Mouse (Mus musculus) right cerebral cortex, postnatal 25 days (tissue): ENCODE results near the gene Nptn.
"Not testable (repeated sequence)": the region's sequence is repeated elsewhere in the genome, so short reads cannot be mapped to it uniquely, and the experiment has no call there.

Experiments
- DNase-seq: peaks from one replicate; pipeline ENCODE4 v3.0.0; 2022

Nptn gene

GRCm38 (mm10) chr9:58565945-58566344, 16.1 kb upstream of the Nptn start:
- not testable (repeated sequence) for DNase-seq

GRCm38 (mm10) chr9:58567682-58568081, 14.4 kb upstream of the Nptn start:
- DNase-seq: no peak

DNA sequence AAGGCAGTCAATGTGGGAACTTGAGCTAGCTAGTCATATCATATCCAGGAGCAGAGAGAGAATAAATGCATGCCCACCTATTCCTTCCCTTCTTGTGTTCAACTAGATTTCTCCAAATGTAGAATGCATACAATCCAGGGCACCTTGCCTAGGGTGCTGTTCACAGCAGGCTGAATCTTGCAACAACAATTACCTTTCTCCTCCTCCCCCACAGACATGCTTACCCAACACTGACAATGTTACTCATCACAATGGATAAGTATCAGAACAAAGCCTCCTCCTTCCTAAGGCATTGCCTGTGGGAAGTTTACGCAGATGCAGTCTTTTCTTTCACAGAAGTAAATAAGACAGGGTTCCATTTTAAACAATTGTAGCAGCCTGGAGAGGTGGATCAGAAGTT, 11.0 kb upstream of the Nptn start:
- DNase-seq: no peak

DNA sequence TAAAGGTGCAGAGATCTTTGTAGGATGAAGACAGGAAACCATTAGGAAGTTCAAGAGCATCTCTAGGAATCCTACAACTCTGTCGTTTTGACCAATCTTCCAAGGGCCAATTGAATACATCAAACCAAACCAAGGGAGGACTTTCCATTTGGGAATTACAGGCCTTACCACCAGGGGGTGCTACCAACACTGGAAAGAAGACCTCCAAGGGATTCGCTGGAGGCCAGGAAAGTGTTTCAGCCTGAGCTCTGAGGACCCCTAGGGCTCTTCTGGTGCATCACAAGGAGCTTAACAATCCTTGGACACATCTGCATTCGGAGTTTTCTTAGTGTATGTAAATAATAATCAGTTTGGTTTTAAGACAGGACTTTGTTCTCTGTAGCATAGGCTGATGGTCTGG, 3.4 kb upstream of the Nptn start:
- DNase-seq: peak; percentile 78

DNA sequence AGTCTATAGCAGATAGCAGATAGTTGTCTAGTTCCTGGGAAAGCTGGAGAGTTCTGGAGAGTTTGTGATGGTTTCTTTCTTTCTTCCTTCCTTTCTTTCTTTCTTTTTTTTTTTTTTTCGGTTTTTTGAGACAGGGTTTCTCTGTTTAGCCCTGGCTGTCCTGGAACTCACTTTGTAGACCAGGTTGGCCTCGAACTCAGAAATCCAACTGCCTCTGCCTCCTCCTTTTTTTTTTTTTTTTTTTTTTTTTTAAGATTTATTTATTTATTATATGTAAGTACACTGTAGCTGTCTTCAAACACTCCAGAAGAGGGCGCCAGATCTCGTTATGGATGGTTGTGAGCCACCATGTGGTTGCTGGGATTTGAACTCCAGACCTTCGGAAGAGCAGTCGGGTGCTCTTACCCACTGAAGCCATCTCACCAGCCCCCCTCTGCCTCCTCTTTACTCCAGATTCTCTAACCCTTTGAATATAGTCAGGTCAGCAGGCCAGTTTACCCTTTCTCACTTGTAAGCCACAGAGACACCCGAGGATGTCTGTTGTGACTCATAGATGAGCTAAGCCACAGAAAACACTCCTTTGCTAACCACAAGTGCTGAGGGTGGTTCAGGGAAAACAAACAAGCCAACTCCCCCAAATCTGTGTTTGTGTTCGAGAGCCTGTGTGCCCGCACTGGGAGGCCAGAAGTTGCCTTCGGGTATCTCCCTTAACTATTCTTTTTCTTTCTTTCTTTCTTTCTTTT, 1.4 kb upstream of the Nptn start:
- DNase-seq: not testable (repeated sequence)

GRCm38 (mm10) chr9:58581283-58581930, 633 bp upstream of the Nptn start:
- no peak for DNase-seq

DNA sequence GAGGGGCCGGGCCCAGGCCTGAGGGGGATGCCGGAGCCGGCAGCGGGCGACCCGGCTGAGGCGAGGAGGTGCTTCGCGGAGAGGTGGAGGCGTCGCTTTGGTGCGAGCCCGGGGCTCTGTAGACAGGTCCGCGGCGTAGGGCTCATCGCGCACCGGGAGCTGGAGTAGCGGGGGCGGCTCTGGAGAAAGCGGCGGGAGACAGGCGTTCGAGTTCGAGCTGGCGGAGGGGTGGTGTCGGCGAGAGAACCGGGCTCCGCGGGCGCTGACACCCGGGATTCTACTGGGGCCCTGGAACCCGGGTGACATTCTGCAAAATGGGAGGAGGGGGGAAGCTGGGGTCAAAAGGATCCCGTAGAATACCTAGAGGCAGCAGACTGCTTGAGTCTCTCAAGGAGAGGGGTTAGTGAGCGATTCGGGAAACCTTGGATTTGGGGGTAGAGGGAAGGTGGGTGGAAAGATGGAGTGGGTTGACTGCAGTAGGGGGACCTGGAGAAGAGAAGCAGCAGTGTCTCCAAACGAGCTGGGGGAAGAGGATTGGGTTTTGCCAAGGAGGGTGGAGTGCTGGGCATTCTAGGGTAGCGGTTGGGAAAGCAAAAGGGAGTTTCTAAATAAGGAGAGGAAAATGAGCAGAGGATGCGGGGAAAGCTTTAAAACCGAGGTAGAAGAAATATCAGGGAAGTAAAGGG, 684 bp downstream of the Nptn start:
- peak; percentile 71 for DNase-seq

DNA sequence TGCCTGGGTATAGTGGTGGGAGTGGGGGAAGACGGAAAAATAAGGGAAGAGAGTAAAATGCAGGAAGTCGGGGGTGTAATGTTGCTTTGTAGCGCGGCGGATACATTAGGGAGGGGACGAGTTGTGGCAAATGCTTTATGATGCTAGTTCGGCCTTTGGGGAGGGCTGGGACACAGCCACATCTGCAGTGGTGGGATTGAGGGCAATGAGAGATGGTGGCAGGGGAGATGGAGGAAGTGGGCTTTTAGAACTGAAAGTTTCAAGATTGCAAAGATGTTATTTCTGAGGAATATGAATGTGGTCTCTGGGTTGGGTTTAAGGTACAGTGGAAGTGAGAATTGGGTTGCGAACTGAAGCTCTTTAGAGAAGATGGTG, 1.2 kb downstream of the Nptn start:
- no peak for DNase-seq

DNA sequence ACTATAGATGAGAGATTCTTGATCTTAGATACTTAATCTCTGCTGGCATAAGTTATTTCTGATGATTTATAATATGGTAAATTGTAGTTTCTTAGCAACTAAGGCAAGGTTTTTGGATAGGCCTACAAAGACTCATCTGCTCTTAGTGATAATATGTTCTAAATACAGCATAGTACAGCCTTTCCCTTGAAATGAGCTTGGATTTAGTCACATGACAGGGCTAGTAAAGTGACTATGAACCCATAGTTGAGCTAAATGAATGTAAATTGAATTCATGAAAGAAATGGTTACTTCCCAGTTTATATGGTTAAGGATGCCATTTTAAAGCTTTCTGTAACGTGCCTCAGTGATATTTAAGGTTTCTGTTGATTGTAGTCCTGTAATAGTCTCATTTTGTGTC, 2.3 kb downstream of the Nptn start:
- no peak for DNase-seq

GRCm38 (mm10) chr9:58588657-58589056, 6.6 kb downstream of the Nptn start:
- no peak for DNase-seq

DNA sequence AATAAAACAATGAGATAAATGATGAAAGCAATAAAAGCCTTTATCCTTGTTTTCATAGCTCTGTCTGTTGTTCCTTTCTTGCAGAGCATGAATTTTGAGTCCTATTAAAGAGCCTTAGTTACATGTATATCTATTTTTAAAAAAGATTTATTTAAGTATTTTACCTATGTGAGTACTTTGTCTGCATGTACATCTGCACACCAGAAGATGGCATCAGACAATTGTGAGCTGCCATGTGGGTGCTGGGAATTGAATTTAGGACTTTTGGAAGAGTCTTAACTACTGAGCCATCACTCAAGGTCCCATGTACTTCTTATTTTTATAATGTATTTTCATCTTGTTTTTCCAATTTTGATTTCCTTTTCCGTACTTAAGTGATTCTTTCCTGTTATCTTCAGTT, 13.3 kb downstream of the Nptn start:
- no peak for DNase-seq

DNA sequence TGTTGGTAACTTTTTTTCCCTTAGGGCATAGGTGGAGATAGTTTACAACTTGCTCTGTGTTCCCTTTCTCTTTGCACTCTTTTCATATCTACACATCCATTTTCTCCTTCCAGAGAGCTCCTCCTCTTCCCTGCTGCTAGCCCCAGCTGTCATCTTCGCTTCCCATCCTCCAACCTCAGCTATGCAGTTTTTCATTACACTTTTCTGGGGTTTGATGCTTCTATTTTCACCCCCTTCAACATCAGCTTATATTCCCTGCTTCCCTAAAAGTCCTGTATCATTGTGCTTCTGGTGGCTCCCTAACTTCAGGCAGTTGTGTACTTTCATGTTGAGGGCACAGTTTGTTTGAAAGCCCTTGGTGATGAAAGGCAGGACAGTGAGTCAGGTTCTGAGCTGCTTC, 31.8 kb downstream of the Nptn start:
- DNase-seq: no peak

DNA sequence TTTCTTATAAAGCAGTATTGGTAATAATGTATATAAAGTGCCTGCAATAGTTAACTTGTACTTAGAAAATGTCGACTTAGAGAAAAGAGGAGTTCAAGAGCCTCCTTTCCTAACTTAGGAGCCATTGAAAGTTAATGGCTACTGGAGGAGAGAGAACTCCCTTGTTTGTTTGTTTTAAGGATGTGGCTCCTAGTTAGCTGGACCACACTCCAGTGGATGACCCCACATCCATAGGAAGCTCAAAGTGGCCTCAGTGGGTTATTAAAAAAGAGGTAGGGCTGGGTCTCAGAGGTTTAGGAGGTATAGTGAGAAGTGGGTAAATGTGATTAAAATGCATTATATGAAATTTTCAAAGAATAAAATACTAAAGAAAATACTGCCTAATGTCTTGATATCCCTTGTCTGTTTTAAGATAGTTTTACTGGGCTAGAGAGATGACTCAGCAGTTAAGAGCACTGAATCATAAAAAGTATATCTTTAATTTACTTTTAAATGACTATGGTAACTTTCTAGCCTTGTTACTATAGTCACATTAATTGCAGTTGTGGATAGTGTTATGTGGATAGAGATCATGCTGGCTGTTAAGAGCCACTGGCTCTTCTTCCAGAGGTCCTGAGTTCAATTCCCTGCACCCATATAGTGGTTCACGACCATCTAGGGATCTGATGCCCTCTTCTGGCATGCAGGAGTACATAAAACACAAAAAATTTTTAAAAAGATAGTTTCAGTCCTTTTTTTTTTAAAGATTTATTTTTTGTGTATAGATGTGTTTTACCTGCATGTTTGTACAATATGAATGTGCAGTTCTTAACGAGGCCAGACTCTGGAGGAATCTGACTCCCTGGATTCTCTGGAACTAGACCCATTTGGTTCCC, 33.3 kb downstream of the Nptn start:
- DNase-seq: no peak

GRCm38 (mm10) chr9:58623009-58623408, 41.0 kb downstream of the Nptn start:
- no peak for DNase-seq

DNA sequence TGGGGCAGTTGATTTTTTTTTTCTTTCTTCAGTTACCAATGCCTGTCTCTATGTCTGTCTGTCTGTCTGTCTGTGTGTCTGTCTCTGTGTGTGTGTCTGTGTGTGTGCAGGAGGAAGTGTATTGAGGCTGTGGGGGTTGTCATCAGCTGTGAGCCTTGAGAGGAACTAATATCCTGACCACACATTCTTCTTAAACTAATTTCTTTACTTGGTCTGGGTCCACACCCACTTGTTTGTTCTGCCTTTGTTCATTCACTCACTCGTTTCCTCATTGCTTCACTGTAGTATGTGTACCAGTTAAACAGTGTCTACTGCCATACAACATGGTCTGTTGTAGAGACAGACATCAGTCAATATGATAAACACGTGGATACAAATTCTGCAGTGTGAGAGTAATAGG, 45.2 kb downstream of the Nptn start:
- DNase-seq: no peak

- no peak for DNase-seq
Observed at GRCm38 (mm10) chr9:58630441-58630840, 48.4 kb downstream of the Nptn start.

DNA sequence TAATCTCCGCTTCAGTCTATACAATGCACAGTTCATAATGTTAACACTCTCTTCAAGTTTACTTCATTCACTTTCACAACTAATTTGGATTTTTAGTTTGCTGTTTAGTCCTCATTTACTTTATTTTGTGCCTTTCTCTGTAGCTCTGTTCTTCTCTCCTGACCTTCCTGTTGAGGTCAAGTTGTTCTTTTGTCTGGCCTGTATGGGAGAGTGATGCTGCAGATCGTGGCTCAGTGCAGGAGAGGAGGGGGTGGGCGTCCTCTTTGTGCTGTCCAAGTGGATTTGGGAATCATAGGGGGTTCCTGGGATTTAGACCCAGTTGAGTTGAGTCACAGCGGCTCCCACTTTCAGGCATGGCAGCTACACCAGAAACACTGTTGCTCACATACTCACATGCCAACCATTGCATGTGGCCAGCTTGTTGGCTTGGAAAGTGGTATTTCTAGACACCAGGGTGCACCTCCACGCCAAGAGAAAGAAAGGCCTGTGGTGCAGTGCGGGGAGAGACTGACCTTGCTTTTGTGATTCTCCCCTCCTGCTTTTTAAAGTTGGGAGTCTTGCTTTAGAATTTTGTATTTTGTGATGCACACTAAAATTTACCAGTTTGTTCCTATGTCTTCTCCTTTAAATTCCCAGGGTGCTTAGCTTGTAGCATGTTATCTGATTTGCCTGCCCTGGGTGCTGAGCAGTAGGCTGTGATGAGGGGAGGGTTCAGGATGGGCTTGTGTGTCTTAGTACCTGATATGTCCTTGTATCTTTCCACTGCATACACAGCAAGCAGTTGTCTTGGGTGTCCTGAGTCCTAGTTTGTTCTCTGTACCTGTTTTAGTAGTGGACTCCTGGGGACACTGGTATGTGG, 66.6 kb downstream of the Nptn start:
- DNase-seq: no peak

- DNase-seq: no peak
Observed at GRCm38 (mm10) chr9:58649265-58649626, 67.2 kb downstream of the Nptn start.

DNA sequence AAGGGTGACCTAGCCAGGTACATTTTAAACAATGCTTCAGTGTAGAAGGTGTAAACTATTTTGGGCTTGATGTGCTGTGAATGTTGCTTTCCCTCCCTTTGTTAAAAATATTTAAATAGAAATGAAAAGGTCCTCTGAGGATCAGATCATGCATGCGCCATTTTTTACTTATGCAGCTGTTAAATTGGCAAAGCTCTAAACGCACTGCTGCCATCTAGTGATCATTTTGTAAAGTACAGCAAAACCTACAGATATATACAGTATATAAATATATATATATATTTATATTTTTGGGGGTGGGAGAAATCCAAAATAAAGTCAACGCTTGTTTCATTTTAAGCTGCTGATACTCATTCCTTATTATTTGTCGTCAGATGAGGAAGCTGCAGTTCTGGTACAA, 70.0 kb downstream of the Nptn start:
- DNase-seq: no peak

DNA sequence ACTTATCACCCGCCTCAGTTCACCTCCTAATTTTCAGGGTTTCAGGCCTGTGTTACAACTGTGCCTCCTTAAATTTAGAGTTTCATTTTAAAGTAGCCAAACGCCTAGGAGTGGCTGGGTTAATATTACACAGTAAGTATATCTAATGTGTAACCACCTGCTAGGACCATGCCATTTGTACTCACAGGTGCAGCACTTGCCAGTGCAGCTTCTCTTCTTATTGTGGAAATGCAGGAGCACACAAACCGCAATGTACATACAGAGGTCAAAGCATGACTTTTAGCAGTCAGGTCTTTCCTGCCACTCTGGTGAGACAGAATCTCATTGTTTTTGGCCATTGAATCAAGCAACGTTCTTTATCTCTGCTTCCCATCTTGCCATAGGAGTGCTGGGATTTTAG, 72.5 kb downstream of the Nptn start:
- DNase-seq: no peak

DNA sequence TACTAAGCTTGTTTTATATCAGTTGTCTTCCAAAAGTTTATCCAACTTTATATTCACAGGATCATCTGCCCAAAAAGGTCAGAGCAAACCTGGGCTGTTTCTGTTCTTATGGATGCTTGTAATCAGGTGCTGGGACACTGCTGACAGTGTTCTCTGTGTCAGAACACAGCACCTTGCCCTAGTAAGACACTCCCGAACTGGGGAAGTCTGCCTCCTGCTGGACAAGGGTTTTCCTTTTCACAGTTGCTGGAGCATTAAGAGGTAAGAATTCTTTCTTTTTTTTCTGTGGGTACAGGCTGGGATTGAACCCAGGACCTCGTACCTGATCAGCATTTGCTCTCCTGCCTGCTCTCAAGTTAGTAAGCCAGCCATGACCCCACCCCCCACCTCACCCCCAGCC, 74.4 kb downstream of the Nptn start:
- DNase-seq: no peak

GRCm38 (mm10) chr9:58656824-58657223, 74.8 kb downstream of the Nptn start:
- no peak for DNase-seq
